Mouse (Mus musculus): ENCODE results near the gene Fam13c.

- TF ChIP-seq CTCF (IDR thresholded peaks at IDR 0.05; ENCODE audit: extremely low read depth, insufficient read depth, insufficient read length, insufficient replicate concordance) (no peak), POLR2A (IDR thresholded peaks at IDR 0.05; ENCODE audit: low read depth, low read length) (no peak)
Measured at GRCm38 (mm10) chr10:70584171-70584570, 143.9 kb downstream of the Fam13c start.
